Mouse (Mus musculus) heart, adult 9 months (tissue): Measurements from ENCODE around the gene En2.

ENCODE experiments used
- DNase-seq, 2 experiments: peaks; one replicate each; pipeline ENCODE4 v3.0.0; 2022; ENCODE audit warnings: low spot score in 2 of 2

The En2 gene

GRCm38 (mm10) chr5:28159891-28160470 lies 5.5 kb upstream of the En2 start:
- no peak for DNase-seq

GRCm38 (mm10) chr5:28161383-28161937 lies 4.0 kb upstream of the En2 start:
- DNase-seq, result no peak

- DNase-seq, result no peak
These were observed 3.5 kb upstream of the En2 start for GRCm38 (mm10) chr5:28161938-28162402.

GRCm38 (mm10) chr5:28163926-28164325 lies 1.6 kb upstream of the En2 start:
- DNase-seq, result no peak

GRCm38 (mm10) chr5:28166256-28167231 lies 1.1 kb downstream of the En2 start:
- DNase-seq, result peak in 1 of 2 experiments; percentile 10

GRCm38 (mm10) chr5:28167611-28168252 lies 2.2 kb downstream of the En2 start:
- DNase-seq, result peak in 1 of 2 experiments; percentile 12

GRCm38 (mm10) chr5:28168253-28169165 lies 3.0 kb downstream of the En2 start:
- no peak for DNase-seq

GRCm38 (mm10) chr5:28169166-28169801 lies 3.8 kb downstream of the En2 start:
- no peak for DNase-seq

GRCm38 (mm10) chr5:28170081-28170480 lies 4.6 kb downstream of the En2 start:
- DNase-seq, result no peak

GRCm38 (mm10) chr5:28170892-28171291 lies 5.4 kb downstream of the En2 start:
- DNase-seq, result no peak

- no peak for DNase-seq
These were observed 6.2 kb downstream of the En2 start for GRCm38 (mm10) chr5:28171667-28172066.

GRCm38 (mm10) chr5:28172261-28172920 lies 6.9 kb downstream of the En2 start:
- no peak for DNase-seq

- DNase-seq, result no peak
These were observed 7.6 kb downstream of the En2 start for GRCm38 (mm10) chr5:28172921-28173670.

- DNase-seq, result no peak
These were observed 8.2 kb downstream of the En2 start for GRCm38 (mm10) chr5:28173674-28174073.

- DNase-seq, result no peak
These were observed 8.6 kb downstream of the En2 start for GRCm38 (mm10) chr5:28174086-28174485.

- no peak for DNase-seq
These were observed 9.5 kb downstream of the En2 start for GRCm38 (mm10) chr5:28174876-28175569.

- DNase-seq, result no peak
These were observed 10.1 kb downstream of the En2 start for GRCm38 (mm10) chr5:28175570-28175919.

- no peak for DNase-seq
These were observed 10.5 kb downstream of the En2 start for GRCm38 (mm10) chr5:28176023-28176422.

GRCm38 (mm10) chr5:28176585-28176984 lies 11.1 kb downstream of the En2 start:
- DNase-seq, result no peak
